Mouse (Mus musculus): ENCODE results near the gene Tifa.

Gene Tifa

DNA sequence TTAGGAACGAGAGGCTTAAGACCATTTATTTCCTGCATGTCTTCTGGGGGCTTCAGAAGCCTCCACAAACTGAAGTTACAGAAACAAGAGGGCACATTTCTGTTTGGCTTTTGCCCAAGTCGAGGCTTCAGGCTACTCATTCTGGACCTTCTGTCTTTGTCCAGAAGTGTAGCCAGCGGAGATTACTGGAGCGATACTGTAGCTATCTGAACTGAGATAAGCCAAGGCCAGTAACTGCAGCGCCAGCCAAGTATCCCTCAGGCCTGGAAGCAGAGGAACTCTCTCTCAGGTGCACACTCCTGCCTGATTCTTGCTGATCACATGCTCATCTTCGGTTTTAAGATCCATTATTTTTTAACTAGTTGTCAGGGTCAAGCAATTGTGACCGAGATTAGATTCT, 1.6 kb upstream of the Tifa start:
- DNase-seq, result no peak

DNA sequence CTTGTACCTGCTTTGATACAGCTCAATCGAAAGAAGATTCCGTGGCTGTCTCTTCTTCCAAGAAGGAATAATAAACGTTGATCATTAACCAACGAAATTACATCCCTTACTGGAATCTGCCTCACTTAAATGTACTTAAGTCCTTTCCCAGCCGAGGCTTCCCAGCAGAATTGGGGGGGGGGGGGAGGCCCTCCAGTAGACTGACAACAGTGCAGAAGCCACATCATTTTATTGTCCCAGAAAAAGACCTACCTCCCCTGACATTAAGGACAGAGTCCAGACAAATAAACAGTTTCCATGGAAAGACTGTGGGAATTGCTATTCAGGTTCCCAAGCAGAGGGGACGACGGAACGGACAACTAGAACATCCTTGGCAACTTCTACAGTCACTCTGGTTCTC, 686 bp upstream of the Tifa start:
- no peak for DNase-seq

DNA sequence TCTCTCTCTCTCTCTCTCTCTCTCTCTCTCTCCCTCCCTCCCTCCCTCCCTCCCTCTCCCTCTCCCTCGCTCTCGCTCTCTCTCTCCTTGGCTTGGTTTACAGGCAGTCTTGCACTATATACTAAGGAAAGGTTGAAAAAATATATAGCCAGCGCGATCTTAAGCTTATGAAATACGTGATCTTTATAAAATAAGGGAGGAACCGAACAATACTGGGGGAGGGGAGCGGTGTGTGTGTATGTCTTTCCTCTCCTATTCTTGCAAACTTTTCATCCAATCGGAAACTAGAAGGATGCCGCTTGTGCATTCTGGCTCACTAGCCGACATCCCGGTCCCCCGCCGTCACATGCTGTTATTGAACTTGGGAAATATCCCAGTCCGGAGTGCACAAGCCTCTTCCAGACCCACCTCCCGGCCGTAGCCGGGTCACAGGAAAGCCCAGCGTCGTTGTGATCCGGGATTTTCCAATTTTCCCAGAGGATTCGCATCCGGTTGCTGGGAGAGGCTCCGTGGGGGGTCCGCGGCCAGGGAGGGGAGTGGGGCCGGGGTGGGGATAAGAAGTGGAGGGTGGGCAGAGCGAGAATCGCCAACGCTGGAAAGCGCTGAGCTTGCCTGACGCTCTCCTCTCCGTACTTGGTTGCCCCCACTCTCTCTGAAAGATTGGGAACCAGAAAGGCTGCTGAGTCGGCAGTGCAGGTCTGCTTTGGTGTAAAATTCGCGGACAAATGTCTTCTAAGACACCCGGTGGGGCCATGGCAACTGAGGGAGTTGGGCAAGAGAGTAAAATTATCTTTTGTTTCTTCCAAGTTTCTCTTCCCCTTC, 840 bp downstream of the Tifa start:
- peak; percentile 41 to 51 for DNase-seq

DNA sequence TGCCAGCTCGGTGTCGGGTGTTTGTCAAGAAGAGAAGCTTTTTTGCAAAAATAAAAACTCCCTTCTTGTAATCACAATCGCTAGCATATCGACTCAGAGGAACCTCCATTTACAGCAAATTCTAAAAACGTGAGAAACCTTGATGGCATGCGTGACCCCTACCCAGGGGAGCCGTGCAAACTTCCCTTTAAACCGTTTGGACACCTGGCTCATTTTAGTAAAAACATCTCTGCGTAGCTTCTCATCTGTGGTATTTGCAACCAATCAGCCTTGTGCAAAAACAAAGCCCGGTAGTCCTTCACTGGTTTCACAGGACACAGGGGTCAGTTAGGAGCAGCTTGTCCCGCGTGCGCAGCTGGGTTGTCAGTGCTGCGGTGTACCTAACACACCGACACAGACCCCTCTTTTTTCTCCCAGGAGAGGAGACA, 1.5 kb downstream of the Tifa start:
- peak in 1 of 2 experiments; percentile 18 for DNase-seq

DNA sequence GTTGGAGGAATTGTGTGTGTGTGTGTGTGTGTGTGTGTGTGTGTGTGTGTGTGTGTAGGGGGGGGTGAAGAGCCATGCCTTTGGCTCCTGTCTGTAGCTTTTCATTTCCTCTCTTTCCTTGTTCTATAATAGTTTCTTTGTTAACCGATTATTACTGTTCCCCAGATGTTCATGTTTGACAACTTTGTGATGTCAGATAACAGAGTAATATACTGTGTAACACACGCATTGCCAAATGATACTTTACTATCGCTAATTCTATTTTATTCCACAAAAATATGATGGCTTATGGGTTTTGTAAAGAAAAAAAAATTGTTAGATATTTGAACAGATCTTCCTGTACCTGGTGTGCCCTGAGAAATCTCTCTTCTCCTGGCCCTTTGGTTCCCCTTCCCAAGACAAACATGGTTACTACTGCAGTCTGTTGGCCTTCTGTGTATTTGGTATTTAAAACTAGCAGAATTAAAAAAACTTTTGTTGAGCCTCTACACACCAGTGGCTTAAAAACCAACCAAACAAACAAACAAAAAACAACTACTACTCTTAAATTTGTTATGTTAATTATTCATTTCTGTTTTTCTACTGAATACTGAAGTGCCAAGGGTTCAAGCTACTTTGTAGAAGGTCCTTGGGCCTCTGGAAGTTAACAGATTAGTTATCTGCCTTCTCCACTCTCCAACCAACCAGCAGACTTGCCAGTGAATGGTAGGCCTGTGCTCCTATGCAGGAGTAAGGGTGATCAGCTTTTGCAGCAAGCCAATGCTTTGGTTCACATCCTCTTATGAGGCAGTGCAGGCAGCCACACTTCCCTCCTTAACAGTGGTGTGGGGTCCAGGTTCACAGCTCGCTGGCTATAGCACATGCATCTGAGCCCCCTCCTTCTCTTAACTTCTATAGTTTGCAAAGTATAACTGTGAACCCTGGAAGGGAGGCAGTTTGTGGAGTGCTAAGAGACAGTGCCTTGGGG, 2.3 kb downstream of the Tifa start:
- DNase-seq, result no peak

DNA sequence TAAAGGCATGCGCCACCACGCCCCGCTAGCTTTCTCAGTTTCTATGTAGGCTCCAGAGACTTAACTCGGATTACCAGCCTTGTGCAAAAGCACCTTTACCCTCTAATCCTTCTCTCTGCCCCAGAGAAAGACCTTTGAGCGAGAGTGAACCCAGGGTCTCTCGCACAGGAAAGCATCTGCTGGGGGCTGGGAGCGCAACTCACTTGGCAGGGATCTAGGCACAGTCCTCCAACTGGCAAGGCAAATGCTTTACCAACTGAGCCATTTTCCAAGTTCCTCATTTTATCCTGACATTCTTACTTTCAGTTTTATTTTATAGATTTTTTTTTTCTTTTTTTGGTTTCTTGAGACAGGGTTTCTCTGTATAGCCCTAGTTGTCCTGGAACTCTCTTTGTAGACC, 3.4 kb downstream of the Tifa start:
- no peak for DNase-seq

DNA sequence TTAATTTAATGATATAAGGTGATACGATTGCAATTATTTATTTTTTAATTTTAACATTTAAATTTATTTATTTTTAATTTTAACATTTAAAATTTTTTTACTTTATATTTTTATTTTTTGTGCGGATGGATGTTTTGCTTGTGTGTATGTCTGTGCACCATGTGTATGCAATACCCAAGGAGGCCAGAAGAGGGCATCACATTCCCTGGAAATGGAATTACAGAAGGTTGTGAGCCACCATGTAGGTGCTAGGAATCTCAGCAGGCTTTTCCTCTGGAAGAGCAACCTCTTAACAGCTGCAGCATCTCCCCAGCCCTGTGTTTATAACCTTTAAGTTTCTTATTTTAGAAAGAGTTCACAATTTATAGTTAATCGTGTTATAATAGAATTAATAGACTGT, 6.2 kb downstream of the Tifa start:
- DNase-seq, result no peak

DNA sequence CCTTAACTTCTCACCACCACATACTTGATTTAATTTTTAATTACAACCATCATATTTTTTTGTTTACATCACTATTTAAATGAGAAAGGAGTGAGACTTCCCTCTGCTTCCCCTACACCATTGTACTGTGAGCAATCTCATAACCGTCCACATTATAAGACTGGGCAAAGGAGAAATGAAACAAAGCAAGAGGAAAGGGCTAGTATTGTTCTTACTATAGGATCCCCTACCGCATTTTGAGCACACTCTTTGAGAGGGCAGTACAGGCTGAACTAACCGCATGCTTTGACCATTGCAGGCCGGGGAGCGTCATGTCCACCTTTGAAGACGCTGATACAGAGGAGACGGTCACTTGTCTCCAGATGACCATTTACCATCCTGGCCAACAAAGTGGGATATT, 6.7 kb downstream of the Tifa start:
- DNase-seq, result no peak

DNA sequence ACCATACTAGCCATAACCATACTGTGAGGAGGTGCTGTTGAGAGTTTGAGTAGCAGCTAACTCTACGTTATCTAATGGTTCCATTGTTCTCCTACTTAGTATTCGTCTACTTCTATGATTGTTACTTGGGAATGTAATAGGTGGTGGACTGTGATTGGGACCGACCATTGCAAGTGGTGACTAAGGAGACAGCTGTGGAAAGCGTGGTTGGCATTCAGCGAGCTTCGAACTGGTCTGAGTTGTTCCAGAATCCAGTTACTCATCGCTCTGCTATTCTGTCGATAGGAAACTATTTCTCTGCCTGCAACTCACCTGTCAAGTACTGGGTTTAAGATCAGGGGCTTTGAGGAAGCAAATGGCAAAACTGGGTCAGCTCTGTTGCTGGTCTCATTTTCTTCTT, 11.6 kb downstream of the Tifa start:
- no peak for DNase-seq

DNA sequence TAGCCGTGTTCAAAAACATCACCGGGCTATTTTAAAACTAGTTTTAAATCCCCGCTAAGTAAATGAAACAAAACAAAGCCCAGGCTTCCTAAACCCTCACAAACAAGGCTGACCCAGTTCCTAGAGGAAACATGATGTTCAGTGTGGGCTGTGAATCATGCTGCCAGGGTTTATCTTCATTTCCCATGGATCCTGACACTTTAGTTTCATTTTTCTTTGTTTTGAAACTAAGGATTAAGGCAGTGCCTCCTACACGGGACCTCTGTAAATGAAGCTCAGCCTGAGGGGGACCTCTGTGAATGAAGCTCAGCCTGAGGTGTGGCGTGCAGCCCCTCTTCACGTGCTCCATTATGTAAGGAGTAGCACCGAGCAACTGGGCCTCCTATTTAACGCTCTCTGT, 13.2 kb downstream of the Tifa start:
- DNase-seq, result no peak

DNA sequence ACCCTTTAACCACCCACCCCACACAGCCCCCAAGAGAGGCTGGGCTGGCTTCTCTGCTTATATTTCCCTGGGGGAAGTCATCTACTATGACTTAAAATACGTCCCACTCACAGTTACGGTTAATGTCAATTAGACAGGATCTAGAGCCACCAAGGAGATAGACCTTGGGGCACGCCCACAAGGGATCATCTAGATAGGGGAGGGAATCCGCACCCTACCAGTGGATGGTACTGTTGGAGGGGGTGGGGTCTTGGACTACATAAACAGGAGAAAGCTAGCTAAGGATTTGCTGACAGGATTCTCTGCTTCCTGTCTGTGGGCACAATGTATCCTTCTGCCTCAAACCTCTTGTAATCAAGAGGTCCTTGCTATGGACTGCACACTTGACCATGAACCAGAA, 14.8 kb downstream of the Tifa start:
- no peak for DNase-seq

DNA sequence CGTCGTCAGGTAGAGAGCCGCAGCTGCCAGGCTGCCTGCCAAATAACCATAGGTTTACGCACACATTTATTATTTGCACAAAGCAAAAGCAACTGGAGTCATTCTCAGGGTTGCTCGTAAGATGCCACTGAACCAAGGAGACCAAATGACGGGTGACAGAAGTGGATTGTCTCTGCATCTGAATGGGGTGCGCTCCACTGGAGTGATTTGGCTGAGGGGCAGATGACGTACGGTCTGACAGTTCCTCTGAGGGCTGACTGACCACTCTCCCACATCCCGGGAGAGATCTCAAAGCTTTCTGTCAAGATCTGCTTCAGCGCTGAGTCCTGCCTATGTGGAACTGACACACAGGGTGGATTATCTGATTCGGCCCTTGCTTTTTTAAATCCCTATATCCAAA, 15.5 kb downstream of the Tifa start:
- DNase-seq, result no peak

DNA sequence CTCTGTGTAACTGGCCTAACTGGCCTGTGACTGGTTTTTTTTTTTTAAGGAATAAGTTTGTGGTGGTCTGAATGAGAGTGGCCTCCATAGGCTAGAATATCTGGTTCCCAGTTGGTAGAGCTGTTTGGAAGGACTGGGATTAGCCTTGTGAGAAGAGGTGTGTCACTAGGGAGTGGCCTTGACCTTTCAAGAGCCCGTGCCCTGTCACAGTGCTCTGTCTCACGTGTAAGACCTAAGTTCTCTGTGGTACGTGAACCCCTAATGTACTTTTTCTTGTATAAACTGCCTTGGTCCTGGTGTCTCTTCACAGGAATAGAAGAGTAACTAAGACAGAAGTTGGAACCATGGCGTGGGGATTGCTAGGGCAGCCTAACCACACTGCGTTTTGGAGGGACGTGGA, 16.4 kb downstream of the Tifa start:
- DNase-seq, result no peak

DNA sequence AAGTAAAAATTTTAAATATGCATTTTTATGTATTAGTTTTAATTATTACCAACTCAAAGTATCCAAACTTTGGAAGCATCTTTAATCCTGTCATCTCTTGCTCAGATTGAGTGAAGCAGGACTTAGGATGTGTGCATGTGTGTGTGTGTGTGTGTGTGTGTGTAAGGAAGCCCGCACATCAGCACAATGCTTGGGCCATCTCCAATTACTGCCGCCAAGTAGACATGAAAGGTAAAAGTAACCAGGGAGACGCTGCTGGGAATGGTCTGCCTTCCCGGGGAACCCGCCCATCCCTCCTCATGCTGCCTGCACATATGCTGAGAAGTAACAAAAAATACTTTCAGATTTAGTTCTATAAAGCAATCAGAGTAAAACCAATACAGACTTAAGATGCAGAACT, 18.2 kb downstream of the Tifa start:
- DNase-seq, result no peak

DNA sequence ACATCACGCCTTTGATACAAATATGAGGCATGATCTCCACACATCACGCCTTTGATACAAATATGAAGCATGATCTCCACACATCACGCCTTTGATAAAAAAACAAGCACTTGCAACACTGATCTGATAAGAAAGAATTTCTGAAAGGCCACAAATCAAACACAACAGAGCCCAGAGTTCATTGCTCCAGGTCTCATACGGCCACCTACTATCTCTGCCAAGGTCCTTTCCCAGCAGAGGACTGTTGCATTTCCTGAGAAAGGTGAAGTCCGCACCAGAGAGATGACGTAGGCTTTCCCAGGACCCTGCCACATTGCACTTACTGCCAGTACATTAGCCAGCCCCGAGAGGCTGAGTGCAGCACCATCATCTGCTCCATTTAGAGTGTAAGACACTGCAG, 19.5 kb downstream of the Tifa start:
- DNase-seq, result no peak

DNA sequence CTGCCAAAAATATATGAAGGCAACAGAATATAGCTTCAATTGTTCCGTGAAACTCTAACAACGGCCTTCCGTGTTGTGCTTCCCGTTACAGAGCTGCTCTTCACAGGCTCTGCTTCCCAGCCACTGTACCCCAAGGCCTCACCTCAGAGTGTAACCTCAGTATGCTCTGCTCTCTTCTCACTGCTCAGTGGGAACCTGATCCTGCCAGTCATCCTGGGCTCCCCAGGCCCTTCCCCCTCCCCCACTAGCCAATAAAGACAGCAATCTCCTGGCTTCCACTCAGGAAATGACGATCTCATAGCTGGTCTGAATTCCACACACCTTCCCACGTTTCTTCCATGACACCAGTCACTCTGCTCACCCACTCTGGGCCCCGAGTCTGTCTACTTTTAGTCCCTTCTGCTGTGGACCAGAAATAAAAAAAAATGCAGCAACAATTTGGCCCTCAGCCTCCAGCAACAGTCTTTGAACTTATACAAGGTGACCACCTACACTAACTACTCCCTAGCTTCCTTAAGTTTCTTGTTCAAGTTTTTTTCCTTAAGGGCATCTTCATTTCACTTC, 27.6 kb downstream of the Tifa start:
- no peak for DNase-seq

DNA sequence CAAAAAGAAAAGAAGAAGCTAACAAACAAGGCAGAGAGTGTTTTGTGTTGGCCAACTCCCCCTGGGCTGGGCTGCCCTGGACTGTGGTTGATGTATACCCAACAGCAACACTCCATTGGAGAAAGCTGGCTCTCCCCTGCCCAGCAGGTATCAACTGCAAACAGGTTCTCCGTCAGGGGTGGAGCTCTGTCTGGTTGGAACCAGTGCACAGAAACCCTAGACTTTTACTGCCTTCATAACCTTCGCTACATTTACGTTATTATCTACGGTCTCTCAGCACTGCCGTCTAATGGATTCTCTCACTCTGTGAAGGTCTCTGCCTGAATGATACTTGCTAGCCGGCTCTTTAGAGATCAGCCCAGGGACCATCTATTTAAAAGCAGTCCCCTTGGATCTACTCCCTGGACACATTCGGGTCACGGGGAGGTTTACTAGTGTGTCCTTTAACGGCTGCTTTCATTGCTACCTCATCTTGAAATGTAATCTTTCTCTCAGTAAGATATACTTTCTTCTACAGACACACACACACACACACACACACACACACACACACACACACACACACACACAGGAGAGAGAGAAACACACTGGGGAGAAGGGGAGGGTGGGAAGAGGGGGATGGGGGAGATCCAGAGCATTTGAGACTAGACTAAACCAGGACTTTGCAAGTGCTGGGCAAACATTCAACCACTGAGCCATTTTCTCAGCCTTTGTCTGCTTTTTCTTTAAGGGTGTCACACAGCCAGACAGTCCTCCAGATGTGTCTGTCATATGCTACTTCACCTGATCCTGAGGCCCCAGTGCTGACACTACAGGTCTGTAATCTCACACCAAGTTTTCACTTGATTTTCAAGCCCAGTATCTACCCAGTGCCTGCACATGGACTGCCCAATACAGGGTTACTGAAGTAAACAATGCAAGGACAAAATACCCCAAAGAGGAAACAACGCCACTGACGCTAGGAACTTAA, 29.4 kb downstream of the Tifa start:
- DNase-seq, result no peak

DNA sequence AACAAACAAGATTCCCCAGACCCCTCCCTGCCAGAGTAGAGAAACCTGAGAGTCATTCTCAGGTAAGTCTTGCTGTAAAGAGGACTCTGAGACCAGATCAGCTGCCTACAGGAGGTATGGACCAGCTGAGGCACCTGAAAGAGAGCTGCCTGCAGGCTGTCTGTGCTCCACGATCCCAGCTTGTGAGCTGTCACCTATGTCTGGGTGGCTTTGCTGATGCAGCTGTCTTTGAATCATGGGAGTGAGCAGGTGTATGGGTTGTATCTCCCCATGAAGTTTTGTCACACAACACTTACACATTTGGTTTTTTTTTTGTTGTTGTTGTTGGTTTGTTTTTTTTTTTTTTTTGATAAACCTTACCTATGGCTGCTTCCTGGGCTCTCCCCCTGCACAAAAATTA, 30.8 kb downstream of the Tifa start:
- no peak for DNase-seq

DNA sequence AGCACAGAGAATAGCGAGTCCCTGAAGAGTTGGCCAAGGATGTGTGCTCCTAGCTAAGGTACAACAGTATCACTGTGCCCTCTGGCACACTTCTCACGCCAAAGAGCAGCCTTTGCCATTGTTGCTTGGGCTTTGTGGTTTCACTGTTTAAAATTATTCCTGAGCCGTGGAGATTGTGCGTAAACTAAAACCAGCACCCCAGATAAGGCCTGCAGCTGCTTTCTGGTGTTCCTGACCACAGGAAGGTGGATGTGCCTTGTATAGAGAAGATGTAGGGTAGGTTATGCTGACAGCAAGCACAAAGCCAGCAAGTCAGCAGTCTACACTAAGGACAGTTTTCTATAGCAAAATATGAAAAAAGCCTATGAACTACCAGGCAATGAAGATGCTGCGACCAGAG, 31.6 kb downstream of the Tifa start:
- DNase-seq, result no peak

DNA sequence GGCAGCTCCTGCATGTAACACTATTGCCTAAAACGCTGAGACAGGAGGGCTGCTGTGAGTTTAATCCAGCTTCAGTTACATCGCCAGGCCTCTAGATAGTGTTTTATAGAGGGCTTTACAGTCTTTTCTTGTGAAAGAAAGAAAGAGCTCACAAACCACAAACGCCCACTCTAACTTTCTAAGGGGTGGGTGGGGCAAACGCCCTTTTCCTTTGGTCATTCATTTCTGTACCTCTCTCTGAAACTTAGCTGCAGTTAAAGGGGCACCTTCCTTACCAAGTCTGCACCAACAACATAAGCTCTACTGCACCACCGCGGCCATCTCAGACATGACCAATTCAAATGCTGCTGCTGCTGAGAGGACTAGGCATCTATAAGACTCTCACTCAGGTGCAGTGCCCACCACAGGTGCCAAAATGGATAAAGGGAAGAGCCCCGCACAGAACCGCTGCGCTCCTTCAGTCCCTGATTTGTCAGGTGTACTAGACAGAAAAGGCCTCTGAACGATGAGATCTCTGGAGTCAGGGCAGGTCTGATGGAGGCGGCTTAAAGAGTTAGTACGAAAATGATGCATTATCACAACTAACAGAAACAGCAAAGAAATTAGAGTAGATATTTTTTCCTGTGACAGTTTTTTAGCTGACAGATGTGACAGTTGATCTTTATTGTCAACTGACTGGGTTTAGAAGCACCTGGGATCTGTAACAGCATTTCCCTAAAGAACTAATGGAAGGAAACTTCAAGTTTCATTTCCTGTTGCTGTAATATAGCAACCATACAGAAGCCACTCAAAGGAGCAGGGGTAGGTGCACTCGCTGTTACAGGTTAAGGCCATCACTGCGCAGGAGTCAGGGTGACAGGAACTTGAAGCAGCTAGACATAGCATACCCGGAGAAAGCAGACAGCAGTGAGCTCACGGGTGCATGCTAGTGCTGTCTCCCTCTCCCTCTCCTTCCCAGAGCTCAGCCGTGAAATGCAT, 34.6 kb downstream of the Tifa start:
- DNase-seq, result no peak

DNA sequence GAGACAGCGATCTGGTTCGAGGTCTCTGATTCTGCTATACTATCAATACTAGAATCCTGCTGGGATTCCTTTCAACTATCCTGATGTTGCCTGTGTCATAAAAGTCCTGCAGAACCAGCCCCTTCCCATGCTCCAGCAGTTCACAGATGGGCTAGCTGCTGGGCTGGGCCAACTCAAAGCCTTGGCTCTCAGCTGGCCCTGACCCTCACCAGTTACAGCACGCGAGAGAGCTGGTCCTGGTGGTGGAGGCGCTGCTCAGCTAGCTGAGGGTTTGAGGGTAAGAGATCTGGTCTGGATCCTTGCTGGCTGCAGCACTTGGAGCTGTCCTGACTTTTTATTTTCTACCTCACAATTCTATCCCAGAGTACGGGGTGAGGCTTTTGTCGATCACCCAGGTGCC, 36.9 kb downstream of the Tifa start:
- DNase-seq, result no peak

Data from lung, postnatal 4 days (tissue).